Mouse (Mus musculus): ENCODE measurements around the gene Trp53tg5.

- no peak for TF ChIP-seq E2F4 (IDR thresholded peaks at IDR 0.05; ENCODE audit: insufficient read depth)
- TF ChIP-seq POLR2A (IDR thresholded peaks at IDR 0.05; ENCODE audit: insufficient read length, low read depth), result no peak
- TF ChIP-seq TCF3 (IDR thresholded peaks at IDR 0.05; ENCODE audit: insufficient read length, low read depth), result no peak
- no peak for TF ChIP-seq TCF12 (IDR thresholded peaks at IDR 0.05; ENCODE audit: insufficient read depth, poor library complexity, severe bottlenecking)
- no peak for TF ChIP-seq MYOG (IDR thresholded peaks at IDR 0.05; ENCODE audit: control insufficient read depth in 1 of 3, insufficient read depth in 1 of 3, insufficient read length in 2 of 3, low read depth in 2 of 3)
- TF ChIP-seq MAX (IDR thresholded peaks at IDR 0.05; ENCODE audit: low read depth), result no peak
- TF ChIP-seq USF1 (IDR thresholded peaks at IDR 0.05; ENCODE audit: low read depth), result no peak
- no peak for TF ChIP-seq MYOD1 (IDR thresholded peaks at IDR 0.05; ENCODE audit: control insufficient read depth in 1 of 3, insufficient read length in 2 of 3, low read depth in 2 of 3)
- no peak for TF ChIP-seq POLR2AphosphoS2 (IDR thresholded peaks at IDR 0.05; ENCODE audit: insufficient read length, low read depth)
- no peak for TF ChIP-seq REST (IDR thresholded peaks at IDR 0.05; ENCODE audit: insufficient read depth, insufficient read length)
- no peak for TF ChIP-seq CEBPB (IDR thresholded peaks at IDR 0.05; ENCODE audit: insufficient read depth, poor library complexity, severe bottlenecking)
- TF ChIP-seq SRF (IDR thresholded peaks at IDR 0.05; ENCODE audit: control insufficient read depth, insufficient read length, low read depth), result no peak
These were observed 15.0 kb downstream of the Trp53tg5 start for GRCm38 (mm10) chr2:164458535-164458934.

Measured in myocyte (in vitro differentiated cells).